Mouse (Mus musculus): ENCODE results near the gene Agrn.

DNA sequence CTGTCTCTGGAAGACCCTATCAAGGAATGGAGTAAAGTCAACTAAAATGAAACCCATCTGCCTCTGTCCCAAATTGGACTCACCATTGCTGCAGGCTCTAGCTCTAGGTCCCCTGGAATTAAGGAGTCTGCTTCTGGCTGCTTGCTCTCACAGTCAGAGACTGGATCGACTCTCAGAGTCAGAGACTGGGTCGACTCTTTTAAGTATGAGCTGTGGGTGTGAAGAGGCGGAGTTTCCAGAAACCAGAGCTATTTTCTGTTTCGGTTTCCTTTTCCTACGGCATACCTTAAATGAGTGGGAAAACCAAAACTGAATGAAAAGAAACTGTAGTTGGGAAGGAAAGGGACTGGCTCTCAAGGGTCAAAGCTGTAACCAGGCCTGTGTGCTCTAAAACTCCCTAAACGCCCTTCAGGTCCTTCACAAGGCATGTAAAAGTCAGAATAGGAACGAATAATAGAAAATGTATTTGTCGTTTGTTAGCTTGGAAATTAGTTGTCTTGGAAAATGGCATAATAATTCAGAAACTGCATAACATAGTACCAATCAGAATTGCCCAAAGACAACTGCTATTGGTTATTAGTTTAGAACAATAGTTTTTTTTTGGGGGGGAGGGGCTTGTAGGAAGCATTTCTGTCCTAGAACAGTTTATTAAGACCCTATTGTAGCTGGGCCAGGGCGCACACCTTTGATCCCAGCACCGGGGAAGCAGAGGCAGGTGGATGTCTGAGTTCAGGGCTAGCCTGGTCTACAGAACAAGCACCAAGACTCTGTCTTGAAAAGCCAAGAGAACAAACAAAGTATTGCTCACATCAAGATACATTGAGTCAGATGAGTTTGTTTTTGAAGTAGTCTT is 3.6 kb upstream of the Agrn start, which contains the start of gene Isg15:
- TF ChIP-seq CTCF (conservative IDR thresholded peaks at IDR 0.05; ENCODE audit: insufficient read depth, insufficient read length, low read depth, low read length), result no peak
- no peak for TF ChIP-seq POLR2A (IDR thresholded peaks at IDR 0.05; ENCODE audit: low read depth, low read length)

All from kidney, adult 2 months (tissue).